Mouse (Mus musculus) heart, embryonic 15.5 days (tissue): ENCODE measurements around the gene Aaed1. TPM values are rescaled to one million over a fixed set of nuclear protein-coding genes. Genes with fewer than 3 reads are reported as not detected.
A peak's percentile ranks its signal among the peaks of the same experiment; 100 is the strongest.

Experiments
- ATAC-seq: fragments of 200-750 bp; cut with Nextera tagmentation; replicated peaks from 2 replicates; pipeline ENCODE4 v1.8.0; 2017; ENCODE audit warnings: low read depth, moderate TSS enrichment; ENCODE audit not compliant: insufficient number of reproducible peaks, insufficient read depth, low FRiP score
- H3K27ac ChIP-seq: fragments of 300-500 bp; sonication (generic); 2 replicates; pipeline ENCODE4 v1.5.1; 2015; ENCODE audit warnings: mild to moderate bottlenecking, inconsistent platforms
- H3K27me3 ChIP-seq: fragments of 300-500 bp; sonication (generic); 2 replicates; pipeline ENCODE4 v1.6.1; 2015; ENCODE audit warnings: inconsistent platforms
- H3K36me3 ChIP-seq: fragments of 300-500 bp; sonication (generic); 2 replicates; pipeline ENCODE4 v1.6.1; 2015; ENCODE audit warnings: mild to moderate bottlenecking, inconsistent platforms
- H3K4me1 ChIP-seq: fragments of 300-500 bp; sonication (generic); replicated peaks from 2 replicates; pipeline ENCODE4 v1.6.1; 2015; ENCODE audit warnings: inconsistent platforms
- H3K4me2 ChIP-seq: fragments of 300-500 bp; sonication (generic); 2 replicates; pipeline ENCODE4 v1.6.1; 2015; ENCODE audit warnings: inconsistent platforms, mild to moderate bottlenecking, moderate library complexity
- H3K4me3 ChIP-seq: fragments of 300-500 bp; sonication (generic); 2 replicates; pipeline ENCODE4 v1.5.1; 2015; ENCODE audit warnings: mild to moderate bottlenecking, inconsistent platforms
- H3K9ac ChIP-seq: fragments of 300-500 bp; sonication (generic); 2 replicates; pipeline ENCODE4 v1.6.1; 2015; ENCODE audit warnings: mild to moderate bottlenecking, inconsistent platforms
- H3K9me3 ChIP-seq: fragments of 300-500 bp; sonication (generic); replicated peaks from 2 replicates; pipeline ENCODE4 v1.6.1; 2016; ENCODE audit warnings: inconsistent platforms
- WGBS: fragments of 180-500 bp; shearing (Covaris S2); methylation state at CpG from one replicate; pipeline ENCODE4 v1.1.7; 2015; ENCODE audit warnings: mixed read lengths; 5-methylcytosine and 5-hydroxymethylcytosine counted together
- polyA plus RNA-seq: library from polyadenylated mRNA; unstranded; fragments of >200 nt; fragmentation: Nextera tagmentation; extraction: Ambion mirVana; gene quantifications from 2 replicates; pipeline ENCODE4 v1.2.1, GENCODE M21; 2015

Gene Aaed1
- polyA plus RNA-seq, 1 experiment from 2014 or later, result 70.0 TPM

DNA sequence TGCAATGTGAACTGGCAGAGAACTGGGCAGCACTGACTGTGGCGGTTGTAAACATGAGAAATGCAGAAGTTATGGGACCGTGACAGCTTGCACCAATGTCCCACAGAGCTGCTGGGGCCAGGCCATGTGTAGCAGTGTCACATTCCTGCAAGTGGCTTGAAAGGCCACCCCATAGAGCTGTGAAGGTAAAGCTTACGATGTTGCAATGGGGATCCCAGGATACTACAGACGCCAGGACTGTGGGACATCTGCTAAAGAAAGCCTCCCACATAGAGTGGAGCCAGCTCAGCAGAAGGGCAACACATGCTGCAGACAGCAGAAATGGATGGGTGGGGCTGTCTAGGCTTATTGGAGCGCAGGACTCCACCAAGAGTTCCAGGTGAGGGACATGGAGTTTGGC, 5.0 kb downstream of the Aaed1 start:
- Histone ChIP-seq H3K4me2 (no peak overlapping the region), H3K4me3 (no peak overlapping the region), H3K36me3 (peaks cover 36% of the 10 kb centered on the region), H3K9ac (no peak overlapping the region), H3K27ac (no peak overlapping the region), H3K4me1 (peaks cover 25% of the 10 kb centered on the region), H3K27me3 (no peaks in the 10 kb centered on the region), H3K9me3 (no peaks in the 10 kb centered on the region)
- WGBS, result 81% methylated on average over 5 of the region's 5 CpGs
- ATAC-seq, result no peak

DNA sequence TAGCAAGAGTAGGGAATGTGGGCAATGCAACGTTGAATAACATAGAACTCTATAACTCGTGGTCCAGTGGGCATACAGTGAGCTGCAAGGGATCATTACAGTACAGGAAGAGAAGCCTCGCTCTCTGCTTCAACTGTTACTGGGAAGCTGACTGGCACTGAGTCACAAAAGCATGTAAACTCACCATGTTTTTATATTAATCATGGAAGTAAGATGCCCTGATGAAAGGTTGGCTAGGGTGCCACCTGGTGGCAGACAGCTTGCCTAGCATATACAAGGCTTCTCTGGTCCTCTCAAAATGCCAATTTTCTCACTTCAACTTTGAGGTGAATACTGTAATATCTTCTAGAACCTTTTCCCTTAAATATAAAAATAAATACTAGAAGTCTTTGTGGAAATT, 6.4 kb downstream of the Aaed1 start:
- Histone ChIP-seq H3K36me3 (peaks cover 36% of the 10 kb centered on the region), H3K27ac (no peak overlapping the region), H3K4me2 (no peak overlapping the region), H3K9ac (no peak overlapping the region), H3K27me3 (no peaks in the 10 kb centered on the region), H3K4me1 (peaks cover 20% of the 10 kb centered on the region), H3K9me3 (no peaks in the 10 kb centered on the region), H3K4me3 (no peak overlapping the region)
- no peak for ATAC-seq
- whole genome bisulfite sequencing, result 76% methylated on average over 3 of the region's 3 CpGs

DNA sequence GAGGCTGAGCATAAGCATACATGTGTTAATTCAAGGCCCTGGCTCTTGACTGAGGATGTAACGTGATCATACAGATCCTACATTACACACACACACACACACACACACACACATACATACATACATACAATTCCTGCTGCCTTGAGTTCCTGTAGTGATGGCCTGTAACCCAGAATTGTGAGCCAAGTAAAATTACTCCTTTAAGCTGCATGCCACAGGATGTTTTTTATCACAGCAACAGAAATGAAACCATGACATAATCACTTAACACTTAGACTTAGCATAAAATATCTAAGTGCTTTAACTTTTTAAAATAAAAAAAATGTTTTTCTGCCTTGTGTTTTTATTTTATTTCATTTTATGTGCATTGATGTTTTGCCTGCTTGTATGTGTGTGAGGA, 13.4 kb downstream of the Aaed1 start:
- ATAC-seq, result no peak
- no peaks in the 10 kb centered on the region for H3K9me3 ChIP-seq
- H3K4me3 ChIP-seq, result no peak overlapping the region
- H3K27me3 ChIP-seq, result no peaks in the 10 kb centered on the region
- H3K4me2 ChIP-seq, result no peak overlapping the region
- H3K36me3 ChIP-seq, result peaks cover 18% of the 10 kb centered on the region; the same call in 1 of the 2 replicates
- no peak overlapping the region for H3K27ac ChIP-seq
- WGBS, result 87% methylated on average over 1 of the region's 1 CpGs
- H3K4me1 ChIP-seq, result no peaks in the 10 kb centered on the region; the same call in 1 of the 2 replicates
- no peak overlapping the region for H3K9ac ChIP-seq

DNA sequence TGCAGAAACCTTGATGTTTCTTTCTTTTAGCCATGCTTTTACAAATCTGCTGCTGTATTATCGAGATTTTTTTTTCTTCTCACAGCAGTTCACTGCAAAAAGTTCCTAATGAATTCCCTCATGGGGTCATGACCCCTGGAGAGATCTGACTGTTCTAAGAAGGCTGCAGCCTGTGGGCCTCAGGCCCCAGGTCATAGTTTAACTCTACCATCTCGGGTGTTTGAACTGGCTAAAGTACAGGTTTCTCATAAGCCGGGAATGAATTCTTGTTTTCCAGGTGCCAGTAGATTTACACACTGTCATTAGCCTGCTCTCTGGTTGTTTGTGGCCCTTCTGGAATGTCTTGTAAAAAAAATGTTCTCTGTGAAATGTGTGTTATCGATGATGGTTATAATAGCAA, 25.7 kb downstream of the Aaed1 start:
- no peaks in the 10 kb centered on the region; the same call in 1 of the 2 replicates for H3K4me1 ChIP-seq
- no peak for ATAC-seq
- no peak overlapping the region for H3K27ac ChIP-seq
- H3K9ac ChIP-seq, result no peak overlapping the region
- no peak overlapping the region for H3K4me2 ChIP-seq
- 59% methylated on average over 4 of the region's 4 CpGs for WGBS
- H3K36me3 ChIP-seq, result peaks cover 10% of the 10 kb centered on the region
- no peak overlapping the region for H3K4me3 ChIP-seq
- no peaks in the 10 kb centered on the region for H3K27me3 ChIP-seq
- H3K9me3 ChIP-seq, result no peaks in the 10 kb centered on the region

DNA sequence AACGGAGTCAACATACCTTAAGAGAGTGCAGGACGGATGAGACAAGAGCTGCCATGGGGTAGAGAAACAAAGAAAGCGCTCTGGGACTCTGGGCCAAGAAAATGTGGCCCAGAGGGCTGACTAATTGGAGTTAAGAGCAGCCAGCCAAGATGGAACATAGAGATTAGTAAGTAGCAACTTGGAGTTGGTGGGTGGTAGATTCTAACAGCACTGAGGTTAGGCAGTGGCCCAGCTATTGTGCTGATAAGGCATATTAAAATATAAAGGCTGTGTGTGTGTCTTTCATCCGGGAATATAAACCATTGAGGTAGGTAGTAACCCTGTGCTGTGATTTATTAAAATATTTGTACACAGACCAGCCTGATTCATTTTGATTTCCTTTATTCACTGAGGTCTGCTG, 26.2 kb downstream of the Aaed1 start:
- Histone ChIP-seq H3K9me3 (no peaks in the 10 kb centered on the region), H3K9ac (no peak overlapping the region), H3K36me3 (peaks cover 10% of the 10 kb centered on the region; the same call in 1 of the 2 replicates), H3K4me3 (no peak overlapping the region), H3K27me3 (no peaks in the 10 kb centered on the region), H3K4me2 (no peak overlapping the region), H3K27ac (no peak overlapping the region), H3K4me1 (no peaks in the 10 kb centered on the region; the same call in 1 of the 2 replicates)
- WGBS, result 71% methylated on average over 4 of the region's 4 CpGs
- no peak for ATAC-seq

DNA sequence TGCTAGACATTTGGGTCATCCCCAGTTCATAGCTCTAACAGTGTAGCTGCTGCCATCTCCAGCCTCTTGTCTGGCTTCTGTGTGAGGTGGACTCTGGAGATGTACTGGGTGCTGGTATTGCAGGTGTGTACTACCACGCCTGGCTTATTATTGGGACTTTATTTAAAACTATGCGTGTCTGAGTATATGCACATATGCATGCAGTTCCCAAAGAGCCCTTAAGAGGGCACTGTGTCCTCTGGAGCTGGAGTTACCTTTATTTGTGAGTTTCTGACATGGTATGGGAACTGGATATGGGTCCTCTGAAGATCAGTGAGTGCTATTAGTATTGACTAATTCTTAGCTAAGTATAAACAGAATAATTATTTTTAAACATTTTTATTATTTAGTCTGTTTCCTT, 27.8 kb downstream of the Aaed1 start:
- Histone ChIP-seq H3K27me3 (no peaks in the 10 kb centered on the region), H3K9me3 (no peaks in the 10 kb centered on the region), H3K4me2 (no peak overlapping the region), H3K4me3 (no peak overlapping the region), H3K27ac (no peak overlapping the region), H3K4me1 (no peaks in the 10 kb centered on the region; the same call in 1 of the 2 replicates), H3K36me3 (peaks cover 7% of the 10 kb centered on the region; the same call in 1 of the 2 replicates), H3K9ac (no peak overlapping the region)
- WGBS, result 93% methylated on average over 2 of the region's 2 CpGs
- ATAC-seq, result no peak

DNA sequence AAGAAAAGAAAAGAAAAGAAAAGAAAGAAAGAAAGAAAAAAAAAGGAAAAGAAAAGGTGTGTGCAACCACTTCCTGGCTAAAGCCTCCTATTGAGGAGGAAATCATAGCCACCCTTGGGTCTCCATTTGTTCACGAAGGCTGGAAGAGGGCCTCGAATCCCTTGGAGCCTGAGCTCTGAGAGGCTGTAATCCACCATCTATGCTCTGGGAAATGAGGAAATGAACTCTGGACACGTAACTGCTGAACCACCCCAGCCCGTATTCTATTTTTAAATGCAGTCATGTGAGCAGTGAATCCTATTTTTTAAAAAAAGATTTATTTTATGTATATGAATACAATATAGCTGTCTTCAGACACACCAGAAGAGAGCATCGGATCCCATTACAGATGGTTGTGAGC, 31.6 kb downstream of the Aaed1 start:
- WGBS, result 78% methylated on average over 5 of the region's 5 CpGs
- no peak overlapping the region for H3K9ac ChIP-seq
- ATAC-seq, result no peak
- H3K27me3 ChIP-seq, result no peaks in the 10 kb centered on the region
- no peaks in the 10 kb centered on the region for H3K4me1 ChIP-seq
- H3K4me3 ChIP-seq, result no peak overlapping the region
- H3K4me2 ChIP-seq, result no peak overlapping the region
- H3K36me3 ChIP-seq, result 0 out of 2 replicates have a peak, but pooled peaks cover 7% of the 10 kb centered on the region
- H3K9me3 ChIP-seq, result no peaks in the 10 kb centered on the region
- no peak overlapping the region for H3K27ac ChIP-seq

DNA sequence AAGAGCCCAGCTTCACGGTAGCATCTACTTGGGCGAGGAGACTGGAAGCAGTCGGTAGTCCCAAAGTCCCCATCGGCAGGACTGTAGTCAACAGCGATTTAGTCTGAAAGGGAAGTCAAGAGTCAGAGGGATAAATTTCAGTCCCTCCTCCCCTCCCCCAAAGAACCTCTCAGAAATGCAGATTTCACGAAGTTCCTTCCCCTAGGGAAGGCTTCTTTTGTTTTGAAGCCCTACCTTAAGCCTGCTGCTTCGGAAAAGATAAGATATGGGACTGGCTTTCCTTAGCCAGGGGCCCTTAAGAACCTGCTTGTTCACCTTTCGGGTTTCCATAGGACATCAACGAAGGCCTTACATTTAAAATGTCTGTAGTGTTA, 36.8 kb downstream of the Aaed1 start:
- peak overlapping the region; percentile 73 for H3K4me3 ChIP-seq
- no peak overlapping the region for H3K9ac ChIP-seq
- peak overlapping the region; percentile 100 for H3K4me2 ChIP-seq
- peaks cover 18% of the 10 kb centered on the region for H3K4me1 ChIP-seq
- no peak for ATAC-seq
- WGBS, result 20% methylated on average over 9 of the region's 9 CpGs
- no peaks in the 10 kb centered on the region for H3K9me3 ChIP-seq
- H3K36me3 ChIP-seq, result no peaks in the 10 kb centered on the region
- no peak overlapping the region for H3K27ac ChIP-seq
- H3K27me3 ChIP-seq, result no peaks in the 10 kb centered on the region

DNA sequence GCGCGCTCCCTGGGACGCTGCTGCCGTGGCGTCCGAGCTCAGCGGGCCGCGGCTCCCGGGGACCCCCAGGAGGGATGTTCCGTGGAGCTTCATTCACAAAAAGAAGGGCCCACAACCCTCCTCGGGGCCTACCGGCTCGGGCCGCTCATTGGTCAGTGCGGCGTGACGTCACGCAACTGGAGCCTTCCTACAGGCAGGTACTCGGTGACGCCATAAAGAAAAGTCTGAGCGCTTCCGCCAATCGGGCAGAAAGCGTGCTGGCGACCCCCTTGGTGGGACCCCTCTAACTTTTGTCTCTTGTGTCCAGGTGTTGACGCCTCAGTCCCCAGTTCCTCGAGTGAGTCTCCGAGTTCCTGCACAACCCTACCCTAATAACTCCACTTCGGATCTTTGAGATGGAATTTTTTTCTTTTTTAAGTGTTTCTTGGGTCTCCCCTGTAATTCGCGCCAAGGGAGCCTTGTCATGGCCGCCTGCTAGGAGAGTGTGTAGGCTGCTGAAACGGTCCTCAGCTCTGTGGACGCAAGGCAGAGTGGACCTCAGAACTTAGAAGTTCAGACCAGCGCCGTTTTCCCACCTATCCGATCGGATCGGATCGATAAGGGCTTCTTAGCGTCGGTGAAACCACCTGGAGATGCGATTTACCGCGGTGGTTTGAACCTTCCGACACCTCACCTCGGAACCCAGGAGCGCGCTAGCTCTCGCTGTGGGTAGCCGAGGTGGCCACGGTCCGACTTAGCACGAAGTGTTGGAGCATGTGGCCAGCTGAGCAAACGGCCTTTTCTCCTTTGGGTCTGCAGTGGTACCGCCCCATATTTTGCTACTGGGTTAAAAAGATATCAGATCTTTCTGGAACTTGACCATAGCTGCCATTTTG, 37.4 kb downstream of the Aaed1 start, which contains the start of gene Cdc14b:
Gene Cdc14b, minus strand, starts transcription at position 412 of the 875 bp plus-strand sequence.
- under 1% methylated on average over 57 of the region's 57 CpGs for WGBS
- no peaks in the 10 kb centered on the region for H3K36me3 ChIP-seq
- H3K4me3 ChIP-seq, result peak within 1 kb of the TSS; percentile 73
- peak within 1 kb of the TSS; percentile 100 for H3K4me2 ChIP-seq
- H3K27me3 ChIP-seq, result no peaks in the 10 kb centered on the region
- H3K9ac ChIP-seq, result peak within 1 kb of the TSS; percentile 73
- no peaks in the 10 kb centered on the region for H3K9me3 ChIP-seq
- H3K27ac ChIP-seq, result no peak within 1 kb of the TSS
- peak; percentile 90 for ATAC-seq
- H3K4me1 ChIP-seq, result peaks cover 18% of the 10 kb centered on the region

DNA sequence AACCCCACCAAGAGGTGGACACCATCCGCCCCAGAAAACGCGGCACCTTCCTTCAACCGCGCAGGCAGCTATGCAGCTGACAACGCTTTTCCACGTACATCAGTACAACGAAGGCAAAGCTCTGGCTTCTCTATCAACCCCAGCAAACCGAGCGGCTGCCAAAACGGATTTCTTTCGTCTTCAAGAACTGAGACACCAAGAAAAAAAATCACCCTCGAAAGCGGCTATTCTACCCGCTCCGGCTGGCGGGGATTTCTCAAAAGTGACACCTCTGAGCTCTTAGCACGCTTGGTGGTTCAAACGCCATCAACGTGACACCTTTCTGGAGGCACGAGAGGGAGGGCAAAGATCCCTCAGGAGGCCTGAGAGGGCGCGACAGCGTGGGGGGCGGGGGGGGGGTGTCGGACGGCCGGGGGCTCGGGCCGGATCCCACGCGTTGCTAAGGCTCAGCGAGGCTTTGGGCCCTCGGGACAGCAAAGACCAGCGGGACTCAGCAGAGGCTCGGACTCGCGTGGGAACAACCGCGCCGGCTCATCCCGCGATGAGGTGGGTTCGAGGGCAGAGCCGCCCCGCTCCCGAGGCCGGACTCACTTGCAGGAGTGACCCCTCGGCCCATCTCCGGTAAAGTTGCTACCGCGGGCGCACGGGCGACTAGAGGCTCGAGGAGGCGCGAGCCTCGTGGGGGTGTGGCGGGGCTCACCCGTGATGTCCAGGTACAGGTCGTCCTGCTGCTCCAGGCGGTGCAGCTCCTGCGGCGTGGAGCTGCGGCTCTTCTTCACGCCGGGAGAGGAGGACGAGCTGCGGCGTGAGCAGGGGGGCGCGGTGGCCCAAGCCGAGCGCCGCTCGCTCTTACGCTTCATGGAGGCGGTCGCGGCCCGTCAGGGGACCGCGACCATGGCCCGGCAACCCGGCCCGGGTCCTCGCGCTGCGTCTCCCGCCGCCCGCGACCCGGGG, 38.3 kb downstream of the Aaed1 start:
- WGBS, result under 1% methylated on average over 92 of the region's 95 CpGs
- Histone ChIP-seq H3K9me3 (no peaks in the 10 kb centered on the region), H3K4me3 (peak overlapping the region; percentile 73), H3K27ac (no peak overlapping the region), H3K4me1 (peaks cover 18% of the 10 kb centered on the region), H3K4me2 (peak overlapping the region; percentile 100), H3K9ac (peak overlapping the region; percentile 73), H3K27me3 (no peaks in the 10 kb centered on the region), H3K36me3 (no peaks in the 10 kb centered on the region)
- ATAC-seq, result peak; percentile 56; the same call in 1 of the 2 replicates

DNA sequence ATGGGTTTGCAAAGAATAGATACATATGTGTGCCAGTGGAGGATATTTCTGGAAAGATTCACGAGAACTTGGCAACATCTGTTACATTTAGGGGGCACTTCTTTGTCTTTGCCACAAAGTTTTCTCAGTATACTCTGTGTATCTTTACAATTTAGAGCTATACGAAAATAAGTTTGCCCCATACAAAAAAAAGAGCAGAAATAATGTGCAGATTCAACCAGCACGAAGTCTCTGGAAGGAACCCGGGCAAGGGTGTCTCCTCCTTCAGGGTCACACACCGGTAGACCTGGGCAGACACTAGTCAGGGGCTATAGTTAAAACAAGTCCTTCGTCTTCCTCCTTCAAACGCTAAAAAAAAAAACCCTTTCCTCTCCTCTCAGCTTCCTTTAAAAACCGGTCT, 39.2 kb downstream of the Aaed1 start:
- ATAC-seq, result no peak
- no peaks in the 10 kb centered on the region for H3K36me3 ChIP-seq
- H3K27me3 ChIP-seq, result no peaks in the 10 kb centered on the region
- WGBS, result 63% methylated on average over 8 of the region's 8 CpGs
- no peak overlapping the region for H3K27ac ChIP-seq
- peak overlapping the region; percentile 73; the same call in 1 of the 2 replicates for H3K4me3 ChIP-seq
- no peak overlapping the region for H3K9ac ChIP-seq
- H3K9me3 ChIP-seq, result no peaks in the 10 kb centered on the region
- H3K4me2 ChIP-seq, result peak overlapping the region; percentile 100
- H3K4me1 ChIP-seq, result peaks cover 18% of the 10 kb centered on the region
